Mouse (Mus musculus) liver, adult 2 months (tissue): ENCODE measurements around the gene Mef2d. TPM values are rescaled to one million over a fixed set of nuclear protein-coding genes. Genes with fewer than 3 reads are reported as not detected.

ENCODE experiments used
- DNase-seq: peaks from one replicate; pipeline ENCODE4 v3.0.0-alpha.2; 2011; ENCODE audit warnings: low read depth, low spot score; ENCODE audit errors: extremely low read depth
- H3K27ac ChIP-seq: fragments of 200-500 bp; replicated peaks from 2 replicates; pipeline ENCODE4 v1.5.1; 2012; ENCODE audit warnings: low read depth, mild to moderate bottlenecking, control low read depth, inconsistent platforms, low read length; ENCODE audit not compliant: insufficient read depth
- H3K27me3 ChIP-seq: fragments of 200-500 bp; 2 replicates; pipeline ENCODE4 v1.6.1; 2012; ENCODE audit warnings: mild to moderate bottlenecking, moderate library complexity, low read length, inconsistent platforms; ENCODE audit not compliant: control insufficient read depth, insufficient read depth
- H3K36me3 ChIP-seq: fragments of 200-500 bp; 2 replicates; pipeline ENCODE4 v1.6.1; 2012; ENCODE audit warnings: low read length, inconsistent platforms; ENCODE audit not compliant: control insufficient read depth, insufficient read depth
- H3K4me1 ChIP-seq: fragments of 200-500 bp; 2 replicates; pipeline ENCODE4 v1.6.1; 2011; ENCODE audit warnings: low read length; ENCODE audit not compliant: control insufficient read depth, insufficient read depth
- H3K4me3 ChIP-seq: fragments of 200-500 bp; 2 replicates; pipeline ENCODE4 v1.5.1; 2011; ENCODE audit warnings: low read depth, mild to moderate bottlenecking, control low read depth, low read length, moderate library complexity; ENCODE audit not compliant: insufficient read depth
- H3K79me2 ChIP-seq: fragments of 200-500 bp; 2 replicates; pipeline ENCODE4 v1.6.1; 2012; ENCODE audit warnings: inconsistent platforms, mild to moderate bottlenecking, low read length, moderate library complexity; ENCODE audit not compliant: control insufficient read depth, insufficient read depth
- H3K9ac ChIP-seq: fragments of 200-500 bp; 2 replicates; pipeline ENCODE4 v1.6.1; 2012; ENCODE audit warnings: low read depth, mild to moderate bottlenecking, control low read depth, inconsistent platforms, low read length
- CTCF ChIP-seq: fragments of 200-500 bp; IDR thresholded peaks from 2 replicates; pipeline ENCODE4 v1.5.1; 2011; ENCODE audit warnings: low read depth, low read length, control low read depth
- POLR2A ChIP-seq: fragments of 200-500 bp; IDR thresholded peaks from 2 replicates; pipeline ENCODE4 v1.6.1; 2011; ENCODE audit warnings: low read length, control low read depth; ENCODE audit not compliant: insufficient read depth; ENCODE audit errors: extremely low read depth
- WGBS: fragments of 180-500 bp; shearing (Covaris S2); methylation state at CpG from one replicate; pipeline ENCODE4 v1.1.7; 2018; 5-methylcytosine and 5-hydroxymethylcytosine counted together
- polyA plus RNA-seq: library from polyadenylated mRNA; depleted of rRNA; stranded (reverse); fragments of >200 nt; gene quantifications from 2 replicates; pipeline ENCODE4 v1.2.3, GENCODE M21; 2012; rRNA removed
- total RNA-seq: library from RNA; depleted of rRNA; stranded (reverse); fragments of >200 nt; gene quantifications from 2 replicates; pipeline ENCODE4 v1.2.3, GENCODE M21; 2014; rRNA removed

Gene Mef2d
- total and polyA plus RNA-seq, 2 experiments = 3.7 to 22.2 TPM

DNA sequence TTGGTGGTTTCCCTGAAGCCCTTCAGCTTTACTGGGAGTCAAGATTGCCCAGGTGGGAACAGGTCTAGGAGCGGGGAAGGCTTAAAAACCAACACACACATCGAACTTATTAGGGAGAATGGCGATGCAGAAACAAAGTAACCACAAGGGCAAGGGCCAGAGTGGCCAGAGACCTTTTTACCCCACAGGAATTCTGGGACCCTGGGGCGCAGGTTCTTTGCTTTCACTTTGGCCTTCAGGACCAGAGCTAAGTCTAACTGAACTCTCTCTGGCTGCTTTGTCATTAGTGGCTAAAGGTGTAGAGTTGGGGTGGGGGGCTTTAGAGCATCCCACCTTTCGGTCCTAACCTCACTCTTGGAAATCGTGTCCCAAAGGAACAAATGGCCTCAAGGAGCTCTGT, 73.9 kb downstream of the Mef2d start:
- Histone ChIP-seq H3K4me1 (peaks cover 5% of the 10 kb centered on the region), H3K36me3 (no peaks in the 10 kb centered on the region), H3K79me2 (no peaks in the 10 kb centered on the region), H3K27me3 (peaks cover 40% of the 10 kb centered on the region), H3K9ac (no peak overlapping the region), H3K4me3 (no peak overlapping the region), H3K27ac (no peak overlapping the region)
- 11% methylated on average over 6 of the region's 6 CpGs for WGBS
- TF ChIP-seq POLR2A = no peak
- no peak for TF ChIP-seq CTCF
- DNase-seq = no peak

- Histone ChIP-seq H3K27ac (no peak overlapping the region), H3K36me3 (no peaks in the 10 kb centered on the region), H3K9ac (no peak overlapping the region), H3K4me1 (peaks cover 5% of the 10 kb centered on the region), H3K27me3 (peaks cover 40% of the 10 kb centered on the region), H3K4me3 (no peak overlapping the region), H3K79me2 (no peaks in the 10 kb centered on the region)
- TF ChIP-seq POLR2A = no peak
- TF ChIP-seq CTCF = no peak
- no peak for DNase-seq
- WGBS = 16% methylated on average over 7 of the region's 7 CpGs
These were observed 74.6 kb downstream of the Mef2d start for GRCm38 (mm10) chr3:88216534-88217326.

GRCm38 (mm10) chr3:88217679-88218078, 75.5 kb downstream of the Mef2d start:
- H3K4me1 ChIP-seq = peaks cover 5% of the 10 kb centered on the region
- peaks cover 37% of the 10 kb centered on the region for H3K27me3 ChIP-seq
- no peak overlapping the region for H3K27ac ChIP-seq
- no peaks in the 10 kb centered on the region for H3K79me2 ChIP-seq
- H3K9ac ChIP-seq = no peak overlapping the region
- 44% methylated on average over 1 of the region's 2 CpGs for WGBS
- no peak for DNase-seq
- no peaks in the 10 kb centered on the region for H3K36me3 ChIP-seq
- TF ChIP-seq POLR2A = no peak
- TF ChIP-seq CTCF = no peak
- H3K4me3 ChIP-seq = no peak overlapping the region

DNA sequence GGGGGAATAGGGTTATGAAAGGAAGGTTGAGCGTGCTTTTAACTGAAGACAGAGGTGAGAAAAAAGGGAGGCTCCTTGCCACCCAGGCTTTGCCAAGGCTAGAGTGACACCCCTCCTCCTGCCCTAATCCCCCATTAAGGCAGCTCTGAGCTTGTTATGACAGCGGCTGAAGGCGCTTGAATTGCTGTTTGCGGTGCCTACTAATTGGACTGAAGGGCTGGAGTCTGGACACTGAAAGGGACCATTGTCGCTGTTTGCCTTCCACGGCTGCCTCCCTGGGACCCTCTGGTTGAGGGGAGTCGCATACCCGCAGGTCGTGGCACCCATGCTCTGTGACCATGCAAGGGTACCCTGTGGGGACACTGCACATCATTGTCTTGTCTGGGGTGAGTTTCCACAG, 77.8 kb downstream of the Mef2d start:
- WGBS = 23% methylated on average over 9 of the region's 9 CpGs
- no peak for TF ChIP-seq CTCF
- no peak for TF ChIP-seq POLR2A
- Histone ChIP-seq H3K27ac (no peak overlapping the region), H3K9ac (no peak overlapping the region), H3K79me2 (no peaks in the 10 kb centered on the region), H3K36me3 (no peaks in the 10 kb centered on the region), H3K4me1 (peaks cover 5% of the 10 kb centered on the region), H3K27me3 (peaks cover 22% of the 10 kb centered on the region), H3K4me3 (no peak overlapping the region)
- no peak for DNase-seq

GRCm38 (mm10) chr3:88220842-88221241, 78.7 kb downstream of the Mef2d start:
- DNase-seq = peak; percentile 18
- 4% methylated on average over 6 of the region's 6 CpGs for WGBS
- Histone ChIP-seq H3K27me3 (peaks cover 13% of the 10 kb centered on the region), H3K27ac (no peak overlapping the region), H3K9ac (no peak overlapping the region), H3K79me2 (no peaks in the 10 kb centered on the region), H3K4me3 (no peak overlapping the region), H3K4me1 (peaks cover 3% of the 10 kb centered on the region; the same call in 1 of the 2 replicates), H3K36me3 (no peaks in the 10 kb centered on the region)
- TF ChIP-seq CTCF = peak; percentile 26
- no peak for TF ChIP-seq POLR2A

Other genes starting within 250 kb of the Mef2d start
- 58.8 and 64.5 TPM in 2 replicates for gene Hdgf, start 236.1 kb upstream of the Mef2d start, total RNA-seq
- 74.7 and 87.3 TPM in 2 replicates for gene Hdgf, start 236.1 kb upstream of the Mef2d start, polyA plus RNA-seq
- 84.6 and 96.6 TPM in 2 replicates for gene Mrpl24, start 222.9 kb upstream of the Mef2d start, total RNA-seq
- gene Mrpl24, start 222.9 kb upstream of the Mef2d start, polyA plus RNA-seq = 35.3 and 37.9 TPM in 2 replicates
- 6.8 and 9.3 TPM in 2 replicates for gene Isg20l2, start 212.1 kb upstream of the Mef2d start, total RNA-seq
- gene Isg20l2, start 212.1 kb upstream of the Mef2d start, polyA plus RNA-seq = 7.0 and 7.2 TPM in 2 replicates
- 5.3 and 6.2 TPM in 2 replicates for gene Rrnad1, start 211.7 kb upstream of the Mef2d start, total RNA-seq
- 10.1 and 18.4 TPM in 2 replicates for gene Rrnad1, start 211.7 kb upstream of the Mef2d start, polyA plus RNA-seq
- gene Crabp2, start 193.7 kb upstream of the Mef2d start, total RNA-seq = not detected in 2 replicates
- gene Crabp2, start 193.7 kb upstream of the Mef2d start, polyA plus RNA-seq = not detected in 2 replicates
- 0.65 and 0.74 TPM in 2 replicates for gene Nes, start 171.3 kb upstream of the Mef2d start, total RNA-seq
- 0.53 and 0.55 TPM in 2 replicates for gene Nes, start 171.3 kb upstream of the Mef2d start, polyA plus RNA-seq
- gene Bcan, start 142.1 kb upstream of the Mef2d start, total RNA-seq = 0.13 TPM in 1 of 2 replicates, not detected in the other
- not detected in 2 replicates for gene Bcan, start 142.1 kb upstream of the Mef2d start, polyA plus RNA-seq
- not detected in 2 replicates for gene Hapln2, start 114.8 kb upstream of the Mef2d start, total RNA-seq
- not detected in 2 replicates for gene Hapln2, start 114.8 kb upstream of the Mef2d start, polyA plus RNA-seq
- 4.2 and 5.7 TPM in 2 replicates for gene Gpatch4, start 99.3 kb upstream of the Mef2d start, total RNA-seq
- gene Gpatch4, start 99.3 kb upstream of the Mef2d start, polyA plus RNA-seq = 4.1 and 4.3 TPM in 2 replicates
- gene Naxe, start 83.9 kb upstream of the Mef2d start, total RNA-seq = 99.6 and 105 TPM in 2 replicates
- gene Naxe, start 83.9 kb upstream of the Mef2d start, polyA plus RNA-seq = 84.1 and 94.0 TPM in 2 replicates
- gene Ttc24, start 64.1 kb upstream of the Mef2d start, total RNA-seq = not detected in 2 replicates
- not detected in 2 replicates for gene Ttc24, start 64.1 kb upstream of the Mef2d start, polyA plus RNA-seq
- gene Iqgap3, start 60.4 kb upstream of the Mef2d start, total RNA-seq = 0.18 and 0.40 TPM in 2 replicates
- 0.16 and 0.27 TPM in 2 replicates for gene Iqgap3, start 60.4 kb upstream of the Mef2d start, polyA plus RNA-seq
- gene Rhbg, start 112.3 kb downstream of the Mef2d start, total RNA-seq = 11.9 and 24.6 TPM in 2 replicates
- 30.5 and 50.3 TPM in 2 replicates for gene Rhbg, start 112.3 kb downstream of the Mef2d start, polyA plus RNA-seq
- gene Gm38392, start 144.8 kb downstream of the Mef2d start, total RNA-seq = not detected in 2 replicates
- not detected in 2 replicates for gene Gm38392, start 144.8 kb downstream of the Mef2d start, polyA plus RNA-seq
- 4.3 and 6.0 TPM in 2 replicates for gene Tsacc, start 154.6 kb downstream of the Mef2d start, total RNA-seq
- 3.4 and 3.6 TPM in 2 replicates for gene Tsacc, start 154.6 kb downstream of the Mef2d start, polyA plus RNA-seq
- gene Cct3, start 154.7 kb downstream of the Mef2d start, total RNA-seq = 104 and 130 TPM in 2 replicates
- gene Cct3, start 154.7 kb downstream of the Mef2d start, polyA plus RNA-seq = 78.2 and 79.7 TPM in 2 replicates
- 17.8 and 26.6 TPM in 2 replicates for gene Glmp, start 182.7 kb downstream of the Mef2d start, total RNA-seq
- 136 and 154 TPM in 2 replicates for gene Glmp, start 182.7 kb downstream of the Mef2d start, polyA plus RNA-seq
- gene Tmem79, start 193.8 kb downstream of the Mef2d start, total RNA-seq = 1.1 and 1.7 TPM in 2 replicates
- 2.5 and 2.9 TPM in 2 replicates for gene Tmem79, start 193.8 kb downstream of the Mef2d start, polyA plus RNA-seq
- 14.1 and 16.6 TPM in 2 replicates for gene Smg5, start 193.9 kb downstream of the Mef2d start, total RNA-seq
- gene Smg5, start 193.9 kb downstream of the Mef2d start, polyA plus RNA-seq = 22.6 and 36.6 TPM in 2 replicates
- gene Paqr6, start 222.2 kb downstream of the Mef2d start, total RNA-seq = not detected in 2 replicates
- gene Paqr6, start 222.2 kb downstream of the Mef2d start, polyA plus RNA-seq = 0.56 and 0.66 TPM in 2 replicates
- gene Bglap3, start 230.4 kb downstream of the Mef2d start, total RNA-seq = 0.34 and 0.74 TPM in 2 replicates
- gene Bglap3, start 230.4 kb downstream of the Mef2d start, polyA plus RNA-seq = 0.11 and 2.0 TPM in 2 replicates
- gene Bglap2, start 236.3 kb downstream of the Mef2d start, total RNA-seq = not detected in 2 replicates
- not detected in 2 replicates for gene Bglap2, start 236.3 kb downstream of the Mef2d start, polyA plus RNA-seq
- not detected in 2 replicates for gene Bglap, start 242.1 kb downstream of the Mef2d start, total RNA-seq
- gene Bglap, start 242.1 kb downstream of the Mef2d start, polyA plus RNA-seq = not detected in 2 replicates